Mouse (Mus musculus): ENCODE data around the gene Tmem247.

- TF ChIP-seq CTCF (IDR thresholded peaks at IDR 0.05; ENCODE audit: low read depth, low read length) (no peak), POLR2A (IDR thresholded peaks at IDR 0.05; ENCODE audit: borderline replicate concordance, low read depth, low read length) (no peak)
These were observed 7.5 kb downstream of the Tmem247 start for GRCm38 (mm10) chr17:86924679-86925078.

Data from bone marrow macrophage, adult 2 months (primary cell).